Mouse (Mus musculus): ENCODE measurements around the gene Rnf103. TPM values are rescaled to one million over a fixed set of nuclear protein-coding genes. Genes with fewer than 3 reads are reported as not detected.

Rnf103 gene
- 18.2 TPM for polyA plus RNA-seq (2014; fragmentation: Illumina TruSeq; extraction: RNeasy Lipid Tissue Mini Kit (QIAGEN cat#74804); ENCODE audit: insufficient read depth, low read depth, low replicate concordance)

GRCm38 (mm10) chr6:71493675-71494340, at the start of gene Rnf103:
Rnf103 (plus strand) TSS chr6:71493894.

GRCm38 (mm10) chr6:71543686-71544499, 50.2 kb downstream of the Rnf103 start, which contains the start of gene Chmp3:
Chmp3 (plus strand) TSS chr6:71543797.

Other genes starting within 250 kb of the Rnf103 start
- 64.2 TPM for gene Krcc1, start 222.2 kb upstream of the Rnf103 start, polyA plus RNA-seq (2014; fragmentation: Illumina TruSeq; extraction: RNeasy Lipid Tissue Mini Kit (QIAGEN cat#74804); ENCODE audit: insufficient read depth, low read depth, low replicate concordance)
- gene Smyd1, start 171.7 kb upstream of the Rnf103 start, polyA plus RNA-seq (2014; fragmentation: Illumina TruSeq; extraction: RNeasy Lipid Tissue Mini Kit (QIAGEN cat#74804); ENCODE audit: insufficient read depth, low read depth, low replicate concordance) = 2.4 TPM
- 6.5 TPM for gene Cd8b1, start 171.1 kb upstream of the Rnf103 start, polyA plus RNA-seq (2014; fragmentation: Illumina TruSeq; extraction: RNeasy Lipid Tissue Mini Kit (QIAGEN cat#74804); ENCODE audit: insufficient read depth, low read depth, low replicate concordance)
- gene Cd8a, start 120.5 kb upstream of the Rnf103 start, polyA plus RNA-seq (2014; fragmentation: Illumina TruSeq; extraction: RNeasy Lipid Tissue Mini Kit (QIAGEN cat#74804); ENCODE audit: insufficient read depth, low read depth, low replicate concordance) = 4.0 TPM
- gene Rmnd5a, start 53.3 kb upstream of the Rnf103 start, polyA plus RNA-seq (2014; fragmentation: Illumina TruSeq; extraction: RNeasy Lipid Tissue Mini Kit (QIAGEN cat#74804); ENCODE audit: insufficient read depth, low read depth, low replicate concordance) = 23.9 TPM
- gene Chmp3, start 49.9 kb downstream of the Rnf103 start, polyA plus RNA-seq (2014; fragmentation: Illumina TruSeq; extraction: RNeasy Lipid Tissue Mini Kit (QIAGEN cat#74804); ENCODE audit: insufficient read depth, low read depth, low replicate concordance) = 90.0 TPM
- gene Kdm3a, start 139.1 kb downstream of the Rnf103 start, polyA plus RNA-seq (2014; fragmentation: Illumina TruSeq; extraction: RNeasy Lipid Tissue Mini Kit (QIAGEN cat#74804); ENCODE audit: insufficient read depth, low read depth, low replicate concordance) = 12.5 TPM
- 5.0 TPM for gene Reep1, start 213.7 kb downstream of the Rnf103 start, polyA plus RNA-seq (2014; fragmentation: Illumina TruSeq; extraction: RNeasy Lipid Tissue Mini Kit (QIAGEN cat#74804); ENCODE audit: insufficient read depth, low read depth, low replicate concordance)